Mouse (Mus musculus) forebrain, postnatal 0 days (tissue): Measurements from ENCODE around the gene Gm5678. TPM values are rescaled to one million over a fixed set of nuclear protein-coding genes. Genes with fewer than 3 reads are reported as not detected.

ENCODE experiments used
- ATAC-seq: fragments of 200-750 bp; cut with Nextera tagmentation; 2 replicates; pipeline ENCODE4 v1.8.0; 2017; ENCODE audit warnings: mild to moderate bottlenecking, moderate library complexity
- DNase-seq: peaks from one replicate; pipeline ENCODE4 v3.0.0-alpha.2; 2015
- H3K27ac ChIP-seq: fragments of 300-500 bp; sonication (generic); 2 replicates; pipeline ENCODE4 v1.5.1; 2014; ENCODE audit warnings: low read depth, mild to moderate bottlenecking, antibody characterized with exemption, low read length, moderate library complexity, mixed read lengths
- H3K27me3 ChIP-seq: fragments of 300-500 bp; sonication (generic); 2 replicates; pipeline ENCODE4 v1.6.1; 2014; ENCODE audit warnings: mild to moderate bottlenecking, low read length, mixed read lengths; ENCODE audit not compliant: insufficient read depth
- H3K36me3 ChIP-seq: fragments of 300-500 bp; sonication (generic); 2 replicates; pipeline ENCODE4 v1.6.1; 2014; ENCODE audit warnings: mild to moderate bottlenecking, moderate library complexity; ENCODE audit not compliant: insufficient read depth
- H3K4me1 ChIP-seq: fragments of 300-500 bp; sonication (generic); 2 replicates; pipeline ENCODE4 v1.6.1; 2014; ENCODE audit warnings: antibody characterized with exemption; ENCODE audit not compliant: insufficient read depth
- H3K4me2 ChIP-seq: fragments of 300-500 bp; sonication (generic); 2 replicates; pipeline ENCODE4 v1.6.1; 2014; ENCODE audit warnings: low read depth, mild to moderate bottlenecking, moderate library complexity
- H3K4me3 ChIP-seq: fragments of 300-500 bp; sonication (generic); 2 replicates; pipeline ENCODE4 v1.5.1; 2014; ENCODE audit warnings: low read depth, low read length, mixed read lengths
- H3K9ac ChIP-seq: fragments of 300-500 bp; sonication (generic); 2 replicates; pipeline ENCODE4 v1.6.1; 2014; ENCODE audit warnings: mild to moderate bottlenecking
- H3K9me3 ChIP-seq: fragments of 300-500 bp; sonication (generic); 2 replicates; pipeline ENCODE4 v1.6.1; 2016; ENCODE audit warnings: low read length
- CTCF ChIP-seq: sonication (generic); IDR thresholded peaks from 2 replicates; pipeline ENCODE4 v1.5.1; 2016; ENCODE audit warnings: antibody characterized with exemption, control low read depth, low read depth
- WGBS: fragments of 180-500 bp; shearing (Covaris S2); extraction: QIAGEN DNeasy Blood & Tissue Kit; methylation state at CpG from one replicate; pipeline ENCODE4 v1.1.7; 2014; 5-methylcytosine and 5-hydroxymethylcytosine counted together
- polyA plus RNA-seq: library from polyadenylated mRNA; unstranded; fragments of >200 nt; fragmentation: Nextera tagmentation; extraction: Ambion mirVana; gene quantifications from 2 replicates; pipeline ENCODE4 v1.2.1, GENCODE M21; 2015
- total RNA-seq: library from RNA; depleted of rRNA; stranded (reverse); fragments of >200 nt; gene quantifications from 2 replicates; pipeline ENCODE4 v1.2.3, GENCODE M21; 2014; rRNA removed

Gm5678 gene
- not detected in 2 replicates for total RNA-seq
- not detected in 2 replicates for polyA plus RNA-seq

DNA sequence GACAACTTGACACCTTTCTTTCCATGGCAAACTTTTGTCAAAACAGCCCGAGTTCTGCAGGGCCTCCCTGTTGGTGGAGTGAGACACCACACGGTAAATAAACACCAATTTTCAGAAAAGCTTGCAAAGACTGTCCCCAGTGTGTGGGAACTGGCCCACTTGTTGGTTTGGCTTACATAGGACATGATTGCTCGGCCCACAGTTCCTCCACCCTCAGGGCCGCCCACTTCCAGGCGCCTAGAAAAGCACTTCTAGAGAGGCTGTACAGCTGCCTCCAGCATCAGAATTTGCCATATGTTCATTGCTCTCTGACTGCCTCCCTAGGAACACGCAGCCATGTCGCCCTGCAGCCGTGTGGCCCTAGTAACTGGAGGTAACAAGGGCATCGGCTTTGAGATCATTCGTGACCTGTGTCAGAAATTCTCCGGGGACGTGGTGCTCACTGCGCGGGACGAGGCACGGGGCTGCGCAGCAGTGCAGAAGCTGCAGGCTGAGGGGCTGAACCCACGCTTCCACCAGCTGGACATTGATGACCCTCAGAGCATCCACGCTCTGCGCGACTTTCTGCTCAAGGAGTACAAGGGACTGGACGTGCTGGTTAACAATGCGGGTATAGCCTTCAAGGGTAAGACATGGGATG lies at the start of gene Gm5678:
Gm5678 (plus strand) TSS at position 337 of the 640 bp plus-strand sequence.
- Histone ChIP-seq H3K9me3 (no peaks in the 10 kb centered on the region), H3K27me3 (no peaks in the 10 kb centered on the region), H3K4me1 (no peaks in the 10 kb centered on the region), H3K4me3 (no peak within 1 kb of the TSS), H3K9ac (no peak within 1 kb of the TSS), H3K36me3 (no peaks in the 10 kb centered on the region), H3K4me2 (no peak within 1 kb of the TSS), H3K27ac (no peak within 1 kb of the TSS)
- 84% methylated on average over 23 of the region's 23 CpGs for WGBS
- no peak for TF ChIP-seq CTCF
- no peak for ATAC-seq
- DNase-seq = no peak

DNA sequence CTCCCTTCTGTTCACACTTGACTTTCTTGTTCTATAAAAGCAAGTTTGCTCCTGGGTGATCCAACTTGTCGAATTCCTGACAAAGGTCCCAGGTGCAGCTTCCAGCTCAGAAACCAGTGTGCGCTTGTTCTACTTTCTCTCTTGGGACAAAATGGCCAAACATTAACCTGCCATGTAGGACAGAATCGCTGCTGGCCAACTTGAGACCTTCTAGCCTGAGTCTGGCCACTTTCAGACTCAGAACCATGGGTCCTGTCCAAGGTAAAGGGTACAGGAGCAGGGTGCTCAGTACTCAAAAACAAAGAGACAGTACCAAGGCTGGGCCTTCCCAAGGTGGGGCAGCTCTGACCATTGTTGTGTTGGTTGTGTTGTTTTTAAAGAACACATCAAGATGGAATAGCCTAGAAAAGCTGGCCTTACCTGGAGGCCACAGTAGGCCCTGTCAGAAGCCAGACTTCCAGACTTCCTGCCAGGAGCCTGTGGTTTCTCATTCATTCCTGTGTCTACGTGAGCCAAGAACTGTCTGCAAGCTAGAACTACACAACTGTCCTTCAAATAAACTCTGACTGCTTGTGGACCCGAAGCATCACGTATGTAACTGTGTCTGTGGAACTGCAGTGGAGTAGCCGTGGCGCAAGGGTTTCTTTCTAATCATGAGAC lies 49.4 kb upstream of the Gm5678 start:
- Histone ChIP-seq H3K9ac (no peak overlapping the region), H3K4me1 (no peaks in the 10 kb centered on the region), H3K4me3 (no peak overlapping the region), H3K27me3 (no peaks in the 10 kb centered on the region), H3K9me3 (no peaks in the 10 kb centered on the region), H3K36me3 (no peaks in the 10 kb centered on the region), H3K27ac (no peak overlapping the region), H3K4me2 (no peak overlapping the region)
- ATAC-seq = no peak
- WGBS = 87% methylated on average over 8 of the region's 8 CpGs
- TF ChIP-seq CTCF = no peak
- no peak for DNase-seq

DNA sequence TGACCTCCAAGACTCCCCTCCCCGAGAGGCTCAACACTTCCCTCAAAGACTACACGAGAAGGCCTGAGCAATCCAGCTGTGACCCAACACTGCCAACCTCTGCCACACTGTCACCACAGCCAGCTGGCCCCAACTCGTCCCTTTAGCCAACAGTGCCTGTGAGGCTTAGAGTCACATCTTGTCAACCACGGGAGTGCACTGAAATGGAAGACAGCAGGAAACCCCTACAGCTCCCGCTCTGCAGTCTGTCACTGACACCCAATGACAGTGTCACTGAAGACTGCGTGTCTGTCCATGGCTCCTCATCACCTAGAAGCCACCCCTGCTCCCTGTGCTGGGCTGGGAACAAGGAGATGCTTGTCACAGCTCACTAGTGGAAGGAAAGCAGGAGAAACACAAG lies 46.8 kb upstream of the Gm5678 start:
- ATAC-seq (no peak), DNase-seq (no peak)
- no peaks in the 10 kb centered on the region for H3K9me3 ChIP-seq
- H3K9ac ChIP-seq = no peak overlapping the region
- H3K27ac ChIP-seq = no peak overlapping the region
- 73% methylated on average over 6 of the region's 6 CpGs for WGBS
- H3K4me1 ChIP-seq = no peaks in the 10 kb centered on the region
- no peak overlapping the region for H3K4me3 ChIP-seq
- no peaks in the 10 kb centered on the region for H3K27me3 ChIP-seq
- peaks cover 18% of the 10 kb centered on the region for H3K36me3 ChIP-seq
- TF ChIP-seq CTCF = no peak
- no peak overlapping the region for H3K4me2 ChIP-seq

DNA sequence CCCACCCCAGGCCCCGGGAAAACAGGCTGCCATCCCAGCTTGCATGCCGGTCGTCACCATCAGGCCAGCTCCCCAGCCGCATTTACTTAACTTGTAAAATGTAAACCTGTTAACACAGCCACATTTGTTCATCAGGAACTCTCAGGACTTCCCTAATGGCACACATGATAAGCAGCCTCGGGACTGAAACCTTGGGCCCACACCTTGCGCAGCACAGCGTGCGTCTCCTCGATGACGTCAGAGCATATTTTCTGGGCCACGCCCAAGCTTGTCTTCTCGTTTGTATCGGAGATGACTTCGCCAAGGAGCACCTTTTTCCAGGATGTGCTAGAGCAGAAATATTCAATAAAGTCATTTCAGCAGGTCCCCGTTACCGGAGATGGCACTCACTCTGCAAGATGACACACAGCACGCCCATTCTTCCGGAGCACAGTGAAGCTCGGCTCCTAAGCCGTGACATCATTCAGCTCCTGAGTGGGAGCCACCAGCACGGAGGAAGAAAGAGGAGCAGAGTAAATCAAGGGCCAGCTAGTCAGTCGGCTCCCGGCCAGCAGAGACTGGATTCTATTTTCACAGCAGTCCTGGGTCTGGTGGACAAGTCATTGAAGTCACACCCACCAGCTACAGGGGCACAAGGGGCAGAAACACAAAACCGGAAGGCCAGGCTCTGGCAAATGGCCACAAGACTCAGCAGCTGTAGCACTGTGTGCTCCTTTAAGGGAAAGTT lies 42.8 kb upstream of the Gm5678 start:
- TF ChIP-seq CTCF = no peak
- WGBS = 91% methylated on average over 24 of the region's 24 CpGs
- Histone ChIP-seq H3K4me3 (no peak overlapping the region), H3K27ac (no peak overlapping the region), H3K4me2 (no peak overlapping the region), H3K4me1 (no peaks in the 10 kb centered on the region), H3K9ac (no peak overlapping the region), H3K9me3 (no peaks in the 10 kb centered on the region), H3K27me3 (no peaks in the 10 kb centered on the region), H3K36me3 (peaks cover 44% of the 10 kb centered on the region)
- ATAC-seq (no peak), DNase-seq (no peak)

- Histone ChIP-seq H3K4me1 (no peaks in the 10 kb centered on the region), H3K27me3 (no peaks in the 10 kb centered on the region), H3K27ac (no peak overlapping the region), H3K4me3 (no peak overlapping the region), H3K9ac (no peak overlapping the region), H3K4me2 (no peak overlapping the region), H3K36me3 (peaks cover 51% of the 10 kb centered on the region), H3K9me3 (no peaks in the 10 kb centered on the region)
- WGBS = 88% methylated on average over 9 of the region's 9 CpGs
- TF ChIP-seq CTCF = no peak
- ATAC-seq = no peak
- no peak for DNase-seq
These were observed 42.1 kb upstream of the Gm5678 start for GRCm38 (mm10) chr16:93585703-93586205.

DNA sequence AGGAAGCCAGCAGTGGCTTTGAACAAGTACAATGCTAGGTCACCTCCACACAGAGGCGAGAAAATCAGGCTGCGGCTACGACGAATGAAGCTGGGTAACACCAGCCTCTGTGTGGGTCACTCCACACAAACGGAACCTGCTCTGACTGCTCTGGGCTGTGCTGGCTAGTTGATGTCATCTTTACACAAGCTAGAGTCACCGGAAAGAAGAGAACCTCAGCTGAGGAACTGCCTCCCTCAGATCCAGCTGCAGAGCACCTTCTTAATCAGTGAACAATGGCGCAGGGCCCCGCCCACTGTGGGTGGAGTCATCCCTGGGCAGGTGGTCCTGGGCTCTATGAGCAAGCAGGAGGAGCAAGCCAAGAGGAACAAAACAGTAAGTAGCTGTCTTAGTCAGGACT lies 41.5 kb upstream of the Gm5678 start:
- no peak for TF ChIP-seq CTCF
- Histone ChIP-seq H3K4me3 (no peak overlapping the region), H3K27me3 (no peaks in the 10 kb centered on the region), H3K4me2 (no peak overlapping the region), H3K9ac (no peak overlapping the region), H3K4me1 (no peaks in the 10 kb centered on the region), H3K9me3 (no peaks in the 10 kb centered on the region), H3K27ac (no peak overlapping the region), H3K36me3 (peaks cover 56% of the 10 kb centered on the region)
- no peak for ATAC-seq
- WGBS = 54% methylated on average over 8 of the region's 8 CpGs
- no peak for DNase-seq

GRCm38 (mm10) chr16:93588281-93588680 lies 39.6 kb upstream of the Gm5678 start:
- Histone ChIP-seq H3K27me3 (no peaks in the 10 kb centered on the region), H3K9ac (no peak overlapping the region), H3K27ac (no peak overlapping the region), H3K4me3 (no peak overlapping the region), H3K4me2 (no peak overlapping the region), H3K9me3 (no peaks in the 10 kb centered on the region), H3K4me1 (no peaks in the 10 kb centered on the region), H3K36me3 (peaks cover 59% of the 10 kb centered on the region)
- WGBS = 50% methylated on average over 4 of the region's 4 CpGs
- TF ChIP-seq CTCF = no peak
- no peak for DNase-seq
- no peak for ATAC-seq
